Mouse (Mus musculus) limb, embryonic 10.5 days (tissue): ENCODE measurements around the gene Sox10. TPM values are rescaled to one million over a fixed set of nuclear protein-coding genes. Genes with fewer than 3 reads are reported as not detected.

ENCODE experiments used
- DNase-seq: peaks from one replicate; pipeline ENCODE4 v3.0.0-alpha.2; 2017; ENCODE audit warnings: low spot score
- H3K27ac ChIP-seq: fragments of 300-500 bp; sonication (generic); 2 replicates; pipeline ENCODE4 v1.5.1; 2016; ENCODE audit warnings: mild to moderate bottlenecking
- H3K27me3 ChIP-seq: fragments of 300-500 bp; sonication (generic); 2 replicates; pipeline ENCODE4 v1.6.1; 2016; ENCODE audit warnings: low read depth, mild to moderate bottlenecking; ENCODE audit not compliant: poor library complexity, severe bottlenecking
- H3K36me3 ChIP-seq: fragments of 300-500 bp; sonication (generic); 2 replicates; pipeline ENCODE4 v1.6.1; 2016; ENCODE audit warnings: mild to moderate bottlenecking, moderate library complexity
- H3K4me1 ChIP-seq: fragments of 300-500 bp; sonication (generic); 2 replicates; pipeline ENCODE4 v1.6.1; 2016
- H3K4me3 ChIP-seq: fragments of 300-500 bp; sonication (generic); 2 replicates; pipeline ENCODE4 v1.5.1; 2016; ENCODE audit warnings: mild to moderate bottlenecking, moderate library complexity
- H3K9me3 ChIP-seq: fragments of 300-500 bp; sonication (generic); replicated peaks from 2 replicates; pipeline ENCODE4 v1.6.1; 2016; ENCODE audit warnings: mild to moderate bottlenecking
- WGBS: fragments of 180-500 bp; shearing (Covaris S2); methylation state at CpG from one replicate; pipeline ENCODE4 v1.1.7; 2016; 5-methylcytosine and 5-hydroxymethylcytosine counted together
- polyA plus RNA-seq: library from polyadenylated mRNA; unstranded; fragments of >200 nt; fragmentation: Nextera tagmentation; extraction: Ambion mirVana; gene quantifications from 2 replicates; pipeline ENCODE4 v1.2.1, GENCODE M21; 2016

Gene Sox10
- polyA plus RNA-seq, 1 experiment from 2014 or later = 1.8 TPM

DNA sequence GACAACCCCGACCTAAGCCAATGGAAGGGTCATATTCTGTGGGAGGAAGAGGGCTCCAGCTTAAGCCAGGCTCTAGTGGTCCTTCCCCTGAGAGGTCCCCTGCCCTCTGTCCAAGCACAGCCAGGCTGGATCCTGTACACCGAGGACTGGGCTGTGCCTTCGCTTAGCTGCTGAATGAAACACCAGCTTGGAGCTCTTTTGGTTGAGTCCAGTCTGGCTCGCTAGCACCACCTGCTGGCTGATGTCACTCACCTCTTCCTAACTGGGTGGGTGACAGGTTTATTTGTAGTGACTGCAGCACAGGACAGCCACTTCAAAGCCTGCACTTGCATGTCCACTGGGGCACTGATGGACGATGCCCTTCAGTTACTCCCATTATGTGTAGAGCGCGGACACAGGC is 16.5 kb downstream of the Sox10 start:
- Histone ChIP-seq H3K9me3 (no peaks in the 10 kb centered on the region), H3K27ac (no peak overlapping the region), H3K36me3 (peaks cover 97% of the 10 kb centered on the region), H3K4me3 (no peak overlapping the region), H3K4me1 (peaks cover 21% of the 10 kb centered on the region), H3K27me3 (no peaks in the 10 kb centered on the region)
- peak; percentile 94 for DNase-seq
- whole genome bisulfite sequencing = 54% methylated on average over 7 of the region's 7 CpGs

- Histone ChIP-seq H3K4me1 (peaks cover 16% of the 10 kb centered on the region), H3K27me3 (no peaks in the 10 kb centered on the region), H3K36me3 (peaks cover 71% of the 10 kb centered on the region), H3K27ac (no peak overlapping the region), H3K4me3 (no peak overlapping the region), H3K9me3 (no peaks in the 10 kb centered on the region)
- DNase-seq = no peak
- WGBS = 93% methylated on average over 7 of the region's 7 CpGs
Observed at GRCm38 (mm10) chr15:79145522-79145921, 19.5 kb downstream of the Sox10 start.

GRCm38 (mm10) chr15:79144021-79144420 is 21.0 kb downstream of the Sox10 start:
- H3K4me1 ChIP-seq = peaks cover 18% of the 10 kb centered on the region
- DNase-seq = no peak
- H3K27ac ChIP-seq = no peak overlapping the region
- no peaks in the 10 kb centered on the region for H3K9me3 ChIP-seq
- WGBS = 91% methylated on average over 8 of the region's 8 CpGs
- H3K27me3 ChIP-seq = no peaks in the 10 kb centered on the region
- peaks cover 59% of the 10 kb centered on the region for H3K36me3 ChIP-seq
- H3K4me3 ChIP-seq = no peak overlapping the region

DNA sequence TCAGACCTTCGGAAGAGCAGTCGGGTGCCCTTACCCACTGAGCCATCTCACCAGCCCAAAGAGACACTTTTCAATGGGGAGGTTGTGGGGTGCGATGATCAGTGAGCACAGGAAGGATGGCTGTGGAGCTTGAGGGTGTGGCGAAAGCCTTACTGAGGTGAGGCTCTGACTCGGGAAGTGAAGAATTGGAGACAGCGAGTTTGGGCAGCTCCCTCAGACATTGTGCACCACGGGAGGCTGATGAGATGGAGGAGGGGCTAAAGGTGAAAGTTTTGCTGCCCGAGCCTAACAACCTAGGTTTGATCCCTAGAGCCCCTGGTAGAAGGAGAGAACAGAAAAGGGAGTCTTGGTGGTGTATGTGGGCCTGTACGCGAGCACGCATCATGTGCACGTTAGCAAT is 21.7 kb downstream of the Sox10 start:
- Histone ChIP-seq H3K9me3 (no peaks in the 10 kb centered on the region), H3K27ac (no peak overlapping the region), H3K27me3 (no peaks in the 10 kb centered on the region), H3K4me1 (peaks cover 18% of the 10 kb centered on the region), H3K36me3 (peaks cover 52% of the 10 kb centered on the region), H3K4me3 (no peak overlapping the region)
- WGBS = 84% methylated on average over 12 of the region's 12 CpGs
- no peak for DNase-seq

GRCm38 (mm10) chr15:79141566-79141917 is 23.5 kb downstream of the Sox10 start:
- DNase-seq = no peak
- Histone ChIP-seq H3K27ac (peak overlapping the region; percentile 86), H3K27me3 (no peaks in the 10 kb centered on the region), H3K4me1 (peaks cover 18% of the 10 kb centered on the region), H3K4me3 (peak overlapping the region; percentile 98), H3K36me3 (peaks cover 34% of the 10 kb centered on the region), H3K9me3 (no peaks in the 10 kb centered on the region)
- 1% methylated on average over 7 of the region's 7 CpGs for WGBS

DNA sequence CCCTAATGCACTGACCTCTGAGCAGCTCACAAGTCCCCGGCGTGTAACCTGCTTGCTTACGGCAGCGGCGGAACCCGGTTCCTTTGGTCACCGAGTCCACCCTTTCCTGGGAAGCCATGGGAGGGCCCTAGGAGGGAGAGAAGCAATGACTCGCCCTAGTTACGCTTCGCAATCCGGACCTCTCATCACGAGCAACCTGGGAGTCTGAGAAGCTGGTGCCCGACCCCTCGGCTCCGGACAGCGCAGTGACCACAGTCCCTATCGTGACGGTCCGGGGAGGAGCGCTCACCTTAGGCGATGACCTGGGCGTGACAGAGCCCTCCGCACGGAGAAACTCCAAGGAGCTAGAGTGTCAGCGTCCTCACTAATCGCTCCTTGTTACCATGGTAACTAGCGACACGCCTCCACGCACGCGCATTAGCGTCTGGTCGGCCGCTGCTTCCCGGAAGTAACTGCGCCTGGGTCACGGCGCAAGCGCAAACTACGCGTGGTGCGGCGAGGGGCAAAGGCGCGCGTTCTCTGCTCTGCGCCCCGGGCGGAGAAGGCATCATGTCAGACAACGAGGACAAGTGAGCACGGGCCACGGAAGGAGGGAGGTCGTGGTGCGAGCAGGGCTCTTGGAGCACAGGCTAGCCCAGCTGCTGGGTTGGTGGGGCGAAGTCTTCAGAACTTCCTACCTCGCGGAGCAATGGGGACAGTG is 24.0 kb downstream of the Sox10 start, which contains the start of the genes Polr2f and 1700088E04Rik:
Polr2f (plus strand) TSS at position 144 of the 700 bp plus-strand sequence.
1700088E04Rik (minus strand) TSS at position 388 of the 700 bp plus-strand sequence.
- peak; percentile 98 for DNase-seq
- peaks cover 22% of the 10 kb centered on the region for H3K4me1 ChIP-seq
- under 1% methylated on average over 57 of the region's 57 CpGs for WGBS
- H3K27ac ChIP-seq = peak within 1 kb of the TSS; percentile 86
- H3K27me3 ChIP-seq = no peaks in the 10 kb centered on the region
- peak within 1 kb of the TSS; percentile 98 for H3K4me3 ChIP-seq
- no peaks in the 10 kb centered on the region for H3K9me3 ChIP-seq
- H3K36me3 ChIP-seq = peaks cover 29% of the 10 kb centered on the region

DNA sequence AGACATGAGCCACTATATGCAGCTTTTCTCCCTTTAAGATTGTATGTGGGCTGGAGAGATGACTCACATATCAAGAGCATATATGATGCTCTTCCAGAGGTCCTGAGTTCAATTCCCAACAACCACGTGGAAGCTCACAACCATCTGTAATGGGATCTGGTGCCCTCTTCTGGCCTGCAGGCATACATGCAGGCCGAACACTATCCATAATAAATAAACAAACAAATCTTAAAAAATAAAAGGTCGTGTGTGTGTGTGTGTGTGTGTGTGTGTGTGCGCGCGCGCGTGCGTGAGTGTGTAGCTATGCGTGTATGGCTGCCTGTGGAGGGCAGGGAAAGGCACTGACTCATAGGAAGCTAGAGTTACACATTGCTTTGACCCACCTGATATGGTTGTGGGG is 25.4 kb downstream of the Sox10 start:
- H3K4me1 ChIP-seq = peaks cover 32% of the 10 kb centered on the region
- H3K27ac ChIP-seq = no peak overlapping the region
- no peaks in the 10 kb centered on the region for H3K9me3 ChIP-seq
- H3K36me3 ChIP-seq = peaks cover 15% of the 10 kb centered on the region
- no peak for DNase-seq
- no peaks in the 10 kb centered on the region for H3K27me3 ChIP-seq
- no peak overlapping the region for H3K4me3 ChIP-seq
- WGBS = 62% methylated on average over 10 of the region's 10 CpGs

DNA sequence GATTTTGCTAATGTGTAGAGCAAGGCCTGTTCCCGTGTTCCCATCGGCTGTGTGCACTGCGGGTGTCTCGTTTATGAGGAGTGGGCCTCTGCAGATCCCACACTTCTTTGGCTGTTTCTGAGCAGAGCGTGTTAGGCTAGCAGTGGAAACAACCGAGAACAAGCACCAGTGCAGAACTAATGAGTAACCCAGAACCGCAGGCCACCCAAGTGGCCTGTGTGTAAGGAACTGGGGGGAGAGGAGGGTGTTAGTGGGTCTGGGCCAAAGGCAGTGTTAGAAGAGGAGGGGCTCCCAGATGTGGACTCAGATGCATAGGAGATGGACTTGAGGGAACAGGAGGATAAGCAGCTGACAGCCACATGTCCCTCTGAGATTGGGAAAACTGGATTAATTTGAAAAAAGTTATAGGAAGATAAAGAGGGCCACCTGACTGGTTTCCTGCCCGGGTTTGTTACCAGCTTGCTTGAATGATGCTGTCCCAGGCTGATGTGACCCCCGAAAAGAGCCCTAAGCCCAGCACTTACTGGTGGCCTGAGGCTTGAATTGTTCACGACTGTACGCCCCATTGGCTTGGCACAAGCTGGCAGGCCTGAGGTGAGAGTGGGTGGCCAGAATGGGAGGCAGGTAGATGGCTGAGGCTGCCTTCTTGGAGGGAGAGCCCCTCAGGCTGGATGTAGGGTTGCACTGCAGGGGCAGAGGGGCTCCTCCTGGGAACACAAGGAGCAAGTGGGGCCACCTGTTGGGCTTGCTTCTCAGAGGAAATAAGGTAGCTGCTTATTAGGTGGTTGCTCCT is 29.1 kb downstream of the Sox10 start:
- Histone ChIP-seq H3K27me3 (no peaks in the 10 kb centered on the region), H3K4me1 (peaks cover 20% of the 10 kb centered on the region), H3K4me3 (no peak overlapping the region), H3K27ac (peak overlapping the region; percentile 58), H3K9me3 (no peaks in the 10 kb centered on the region), H3K36me3 (peaks cover 32% of the 10 kb centered on the region)
- 79% methylated on average over 11 of the region's 11 CpGs for WGBS
- DNase-seq = no peak

GRCm38 (mm10) chr15:79135332-79135731 is 29.7 kb downstream of the Sox10 start:
- WGBS = 82% methylated on average over 9 of the region's 9 CpGs
- Histone ChIP-seq H3K27me3 (no peaks in the 10 kb centered on the region), H3K27ac (peak overlapping the region; percentile 58)

DNA sequence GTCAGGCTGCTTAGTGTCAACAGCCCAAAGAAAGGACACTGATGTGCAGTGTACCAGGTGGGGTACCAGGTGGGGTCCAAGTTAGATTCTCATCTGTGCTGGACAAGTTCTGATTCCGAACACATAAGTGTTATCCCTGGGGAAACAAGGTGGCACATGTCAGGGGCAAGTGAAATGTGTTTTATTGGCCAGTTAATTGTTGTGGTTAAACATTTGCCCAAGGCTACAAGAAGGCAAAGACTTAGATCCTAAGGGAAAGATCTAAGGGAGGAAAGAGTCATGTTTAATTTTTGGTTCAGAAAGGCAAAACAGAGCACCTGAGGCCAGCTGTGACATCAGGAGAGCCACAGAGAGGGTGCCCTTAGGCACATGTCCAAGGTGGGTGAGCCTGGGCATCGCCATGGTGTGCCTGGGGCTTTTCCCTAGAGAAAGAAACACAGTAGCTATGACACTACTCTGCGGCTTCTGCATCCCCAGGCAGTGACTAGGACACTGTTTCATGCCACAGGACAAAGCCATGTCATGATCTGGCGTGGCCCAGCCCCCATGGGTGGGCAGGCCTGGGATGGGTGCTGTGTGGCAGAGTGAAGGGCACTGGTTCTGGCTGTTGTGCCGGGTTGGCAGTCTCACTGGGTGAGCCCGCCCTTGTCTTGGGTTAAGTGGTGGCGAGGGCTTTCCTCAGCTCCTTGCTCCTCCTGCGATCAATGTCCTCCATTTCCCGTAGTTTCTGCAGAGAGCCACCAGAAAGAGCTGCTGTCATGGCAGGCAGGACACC is 30.4 kb downstream of the Sox10 start:
- 85% methylated on average over 9 of the region's 9 CpGs for WGBS
- Histone ChIP-seq H3K4me1 (peaks cover 14% of the 10 kb centered on the region), H3K36me3 (peaks cover 45% of the 10 kb centered on the region), H3K4me3 (no peak overlapping the region), H3K27me3 (no peaks in the 10 kb centered on the region), H3K27ac (0 out of 2 replicates have a peak overlapping the region, but pooled peaks have one; percentile 25), H3K9me3 (no peaks in the 10 kb centered on the region)
- no peak for DNase-seq

More at GRCm38 (mm10) chr15:79135332-79135731, 29.7 kb downstream of the Sox10 start:
- H3K36me3 ChIP-seq = peaks cover 38% of the 10 kb centered on the region
- DNase-seq = no peak
- H3K4me1 ChIP-seq = peaks cover 14% of the 10 kb centered on the region
- no peaks in the 10 kb centered on the region for H3K9me3 ChIP-seq
- H3K4me3 ChIP-seq = no peak overlapping the region

DNA sequence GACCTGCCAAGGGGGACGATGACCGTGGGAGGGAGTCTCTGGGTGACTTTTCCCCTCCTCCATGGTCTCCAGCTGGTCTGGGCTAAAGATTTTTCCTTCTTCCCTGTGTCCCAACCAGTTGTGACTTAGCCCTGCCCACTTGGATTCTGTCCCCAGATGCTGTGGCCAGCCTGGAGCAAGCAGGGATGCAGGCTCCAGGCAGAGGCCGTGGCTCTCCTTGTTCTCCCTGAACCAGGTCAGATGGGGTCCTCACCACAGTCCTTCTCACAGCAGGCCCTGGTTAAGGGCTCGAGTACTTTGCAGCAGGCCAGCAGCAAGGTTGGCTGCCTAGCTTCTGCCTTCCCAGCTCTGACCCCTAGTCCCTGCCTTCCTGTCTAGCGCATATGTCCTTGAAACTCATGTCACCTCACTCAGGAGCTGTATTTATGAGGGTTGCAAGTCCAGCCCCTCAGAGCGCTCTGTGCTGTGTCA is 31.8 kb downstream of the Sox10 start:
- peaks cover 57% of the 10 kb centered on the region for H3K36me3 ChIP-seq
- WGBS = 79% methylated on average over 6 of the region's 6 CpGs
- no peaks in the 10 kb centered on the region for H3K27me3 ChIP-seq
- H3K4me1 ChIP-seq = peaks cover 14% of the 10 kb centered on the region
- H3K9me3 ChIP-seq = no peaks in the 10 kb centered on the region
- DNase-seq = no peak
- H3K4me3 ChIP-seq = no peak overlapping the region
- no peak overlapping the region for H3K27ac ChIP-seq

DNA sequence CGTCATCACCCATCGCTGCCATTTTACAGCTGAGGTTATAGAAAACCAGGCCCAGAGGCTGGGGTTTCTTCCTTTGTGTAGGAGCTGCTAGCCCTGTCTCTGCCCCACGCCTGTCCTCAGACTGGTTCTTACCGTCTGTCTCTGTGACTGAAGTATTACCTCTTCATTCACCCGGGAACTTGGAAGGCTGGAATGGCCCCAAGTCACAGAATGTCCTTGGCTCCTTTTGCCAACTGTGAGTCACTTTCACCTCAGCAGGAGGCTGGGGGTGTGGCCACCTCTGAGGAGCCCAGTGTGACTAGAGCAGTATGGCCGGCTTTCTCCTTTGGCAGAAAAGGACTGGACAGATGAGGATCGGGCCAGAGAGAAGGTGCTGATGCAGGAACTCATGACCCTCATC is 33.6 kb downstream of the Sox10 start:
- Histone ChIP-seq H3K27ac (no peak overlapping the region), H3K4me3 (no peak overlapping the region), H3K27me3 (no peaks in the 10 kb centered on the region), H3K9me3 (no peaks in the 10 kb centered on the region), H3K36me3 (peaks cover 75% of the 10 kb centered on the region), H3K4me1 (peaks cover 14% of the 10 kb centered on the region)
- WGBS = 69% methylated on average over 7 of the region's 7 CpGs
- DNase-seq = no peak
